Mouse (Mus musculus) inflammation-experienced regulatory T-cells, adult 16 weeks (primary cell): ENCODE measurements around the gene Lrrc25. TPM values are rescaled to one million over a fixed set of nuclear protein-coding genes. Genes with fewer than 3 reads are reported as not detected.

Source experiments
- polyA plus RNA-seq: library from polyadenylated mRNA; unstranded; fragments of 100-300 nt; shearing (Covaris generic); gene quantifications from one replicate; pipeline ENCODE4 v1.2.1, GENCODE M21; 2017

Lrrc25 gene
- 0.40 TPM for polyA plus RNA-seq

GRCm38 (mm10) chr8:70615894-70616293 is at the start of gene Lrrc25:
Gene Lrrc25 (plus strand): TSS chr8:70616155.

GRCm38 (mm10) chr8:70593961-70594609 is 21.9 kb upstream of the Lrrc25 start, which contains the start of gene Isyna1:
Gene Isyna1 (plus strand): TSS chr8:70594373.

GRCm38 (mm10) chr8:70608749-70609367 is 7.1 kb upstream of the Lrrc25 start, which contains the start of gene Ssbp4:
Gene Ssbp4 (minus strand): TSS chr8:70608872.

GRCm38 (mm10) chr8:70632346-70632892 is 16.5 kb downstream of the Lrrc25 start, which contains the start of gene Gdf15:
Gene Gdf15 (minus strand): TSS chr8:70632456.

GRCm38 (mm10) chr8:70660273-70660725 is 44.3 kb downstream of the Lrrc25 start, which contains the start of gene Pgpep1:
Gene Pgpep1 (minus strand): TSS chr8:70660388.

Other genes with a start within 250 kb of the Lrrc25 start
- gene Comp, start 242.6 kb upstream of the Lrrc25 start, polyA plus RNA-seq = 1.1 TPM
- gene Crtc1, start 176.6 kb upstream of the Lrrc25 start, polyA plus RNA-seq = 19.0 TPM
- 18.6 TPM for gene Klhl26, start 139.2 kb upstream of the Lrrc25 start, polyA plus RNA-seq
- not detected for gene Tmem59l, start 128.8 kb upstream of the Lrrc25 start, polyA plus RNA-seq
- gene Crlf1, start 123.0 kb upstream of the Lrrc25 start, polyA plus RNA-seq = not detected
- gene Rex1bd, start 109.4 kb upstream of the Lrrc25 start, polyA plus RNA-seq = 110 TPM
- 1,044 TPM for gene Uba52, start 105.4 kb upstream of the Lrrc25 start, polyA plus RNA-seq
- gene Fkbp8, start 88.4 kb upstream of the Lrrc25 start, polyA plus RNA-seq = 450 TPM
- gene Kxd1, start 88.2 kb upstream of the Lrrc25 start, polyA plus RNA-seq = 84.7 TPM
- 43.3 TPM for gene Ell, start 76.7 kb upstream of the Lrrc25 start, polyA plus RNA-seq
- 98.4 TPM for gene Isyna1, start 21.8 kb upstream of the Lrrc25 start, polyA plus RNA-seq
- 34.8 TPM for gene Ssbp4, start 7.3 kb upstream of the Lrrc25 start, polyA plus RNA-seq
- gene Gdf15, start 16.3 kb downstream of the Lrrc25 start, polyA plus RNA-seq = not detected
- gene Pgpep1, start 44.2 kb downstream of the Lrrc25 start, polyA plus RNA-seq = 6.1 TPM
- 330 TPM for gene Lsm4, start 57.1 kb downstream of the Lrrc25 start, polyA plus RNA-seq
- gene Jund, start 82.8 kb downstream of the Lrrc25 start, polyA plus RNA-seq = 22.8 TPM
- 0.09 TPM for gene Iqcn, start 87.3 kb downstream of the Lrrc25 start, polyA plus RNA-seq
- gene Gm3336, start 102.4 kb downstream of the Lrrc25 start, polyA plus RNA-seq = not detected
- 0.85 TPM for gene Pde4c, start 107.6 kb downstream of the Lrrc25 start, polyA plus RNA-seq
- gene Rab3a, start 138.5 kb downstream of the Lrrc25 start, polyA plus RNA-seq = 17.6 TPM
- 19.0 TPM for gene Mpv17l2, start 144.8 kb downstream of the Lrrc25 start, polyA plus RNA-seq
- gene Pik3r2, start 160.6 kb downstream of the Lrrc25 start, polyA plus RNA-seq = 31.0 TPM
- 80.7 TPM for gene Mast3, start 188.9 kb downstream of the Lrrc25 start, polyA plus RNA-seq
- gene Il12rb1, start 192.3 kb downstream of the Lrrc25 start, polyA plus RNA-seq = 64.8 TPM
- gene Arrdc2, start 223.6 kb downstream of the Lrrc25 start, polyA plus RNA-seq = 3.1 TPM
- gene Kcnn1, start 247.1 kb downstream of the Lrrc25 start, polyA plus RNA-seq = not detected